Mouse (Mus musculus) cerebellum, postnatal 36 days (tissue): ENCODE results near the gene Serpina1d.
"Not testable (repeated sequence)": the region's sequence is repeated elsewhere in the genome, so short reads cannot be mapped to it uniquely, and the experiment has no call there.

Experiments used
- DNase-seq, 2 experiments: peaks; one replicate each; pipeline ENCODE4 v3.0.0; 2021 to 2022; ENCODE audit warnings: mixed read lengths in 2 of 2

The Serpina1d gene

DNA sequence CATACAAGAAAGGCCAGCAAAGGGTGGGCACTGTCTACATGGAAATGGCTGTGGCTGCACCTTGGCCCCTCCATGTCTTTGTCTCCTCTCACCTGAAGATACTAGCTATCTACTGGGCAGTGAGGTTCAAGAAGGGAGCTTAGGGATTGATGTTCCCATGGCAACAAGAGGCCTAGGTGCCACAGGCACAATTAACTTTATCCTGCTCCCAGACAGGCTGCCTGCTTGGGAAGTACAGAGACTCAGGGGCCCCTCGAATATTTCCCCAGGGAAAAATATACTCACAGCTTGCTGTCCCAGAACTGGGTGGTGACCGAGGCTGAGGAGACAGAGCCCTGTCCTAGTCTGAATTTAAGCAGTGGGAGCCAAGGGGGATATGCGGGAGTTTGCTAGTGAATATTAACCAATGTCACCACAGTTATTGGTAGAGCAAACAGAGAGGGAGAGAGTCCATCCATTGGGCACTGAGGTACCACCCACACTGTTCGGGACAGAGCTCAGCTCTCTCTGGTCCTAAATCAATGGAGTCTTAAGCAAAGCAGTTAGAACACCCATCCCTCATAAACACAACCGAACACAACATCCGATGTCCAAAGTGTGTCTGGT is at the start of gene Serpina1d:
Gene Serpina1d, minus strand, starts transcription at position 347 of the 606 bp plus-strand sequence.
- DNase-seq: not testable (repeated sequence)

DNA sequence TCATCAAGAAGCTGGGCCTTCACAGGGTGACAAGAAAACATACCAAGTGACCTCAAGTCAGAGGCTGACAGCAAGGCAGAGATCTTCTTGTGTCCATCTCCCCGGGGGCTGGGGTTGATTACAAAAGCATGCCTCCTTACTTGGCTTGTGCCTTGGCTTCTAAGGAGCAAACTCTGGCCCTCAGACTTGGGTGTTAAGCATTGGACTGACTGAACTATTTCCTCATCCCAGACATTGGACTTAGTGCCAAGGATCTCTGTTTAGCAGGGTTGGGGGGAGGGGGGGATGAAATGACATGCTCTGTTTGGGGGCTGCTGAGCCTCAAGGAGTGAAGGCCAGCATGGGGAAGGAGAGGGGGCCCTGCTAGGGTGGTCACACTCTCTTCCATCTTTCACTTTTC is 2.8 kb downstream of the Serpina1d start:
- not testable (repeated sequence) for DNase-seq

DNA sequence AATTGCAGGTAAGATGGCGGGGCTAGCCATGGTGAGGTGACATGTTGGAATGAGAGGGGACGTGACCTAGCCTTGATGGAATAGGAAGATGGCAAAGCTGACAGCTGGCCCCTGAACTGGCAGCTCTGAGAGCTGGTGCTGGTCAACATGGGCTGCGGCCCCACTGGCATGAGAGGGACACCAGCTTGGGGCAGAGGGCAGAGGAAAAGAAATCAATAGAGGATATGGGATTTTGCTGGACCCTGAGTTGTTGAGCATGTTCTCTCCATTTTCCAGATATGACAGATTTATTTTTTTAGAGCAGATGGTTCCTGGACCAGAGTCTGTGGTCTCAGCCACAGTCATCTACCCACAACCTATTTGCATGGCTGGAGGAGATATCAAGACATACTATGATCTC is 10.3 kb downstream of the Serpina1d start:
- DNase-seq: not testable (repeated sequence)

GRCm38 (mm10) chr12:103760316-103760715 is 13.1 kb downstream of the Serpina1d start:
- DNase-seq: not testable (repeated sequence)

DNA sequence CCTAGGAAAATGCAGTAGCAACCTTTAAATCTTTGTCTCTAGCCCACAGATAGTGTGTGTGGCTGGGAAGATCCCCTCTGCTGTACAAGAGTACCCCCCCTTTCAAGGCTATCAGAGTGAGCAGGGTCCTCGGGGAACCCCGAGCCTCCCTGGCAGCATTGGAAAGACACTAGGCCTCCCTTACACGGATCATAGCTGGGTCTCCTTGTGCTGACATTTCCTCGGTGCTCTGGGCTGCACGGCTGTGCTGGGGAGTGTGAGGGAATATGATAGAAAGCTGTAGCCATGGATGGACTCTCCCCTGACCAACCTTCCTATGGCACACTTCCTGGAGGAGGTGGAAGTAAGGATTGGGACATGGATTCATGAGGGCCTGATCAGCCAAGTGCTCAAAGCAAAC is 27.4 kb downstream of the Serpina1d start:
- not testable (repeated sequence) for DNase-seq

- not testable (repeated sequence) for DNase-seq
Observed at GRCm38 (mm10) chr12:103737791-103738580, 35.4 kb downstream of the Serpina1d start.

GRCm38 (mm10) chr12:103735566-103735965 is 37.8 kb downstream of the Serpina1d start:
- not testable (repeated sequence) for DNase-seq

GRCm38 (mm10) chr12:103735101-103735500 is 38.3 kb downstream of the Serpina1d start:
- DNase-seq: not testable (repeated sequence)
